Mouse (Mus musculus) ovary, adult 18-20 months (tissue): ENCODE results near the gene Klk1.
A peak's percentile ranks its signal among the peaks of the same experiment; 100 is the strongest.
"Not testable (repeated sequence)": the region's sequence is repeated elsewhere in the genome, so short reads cannot be mapped to it uniquely, and the experiment has no call there.

ENCODE experiments used
- DNase-seq: peaks from one replicate; pipeline ENCODE4 v3.0.0; 2022; ENCODE audit warnings: low spot score, mixed read lengths

The Klk1 gene

DNA sequence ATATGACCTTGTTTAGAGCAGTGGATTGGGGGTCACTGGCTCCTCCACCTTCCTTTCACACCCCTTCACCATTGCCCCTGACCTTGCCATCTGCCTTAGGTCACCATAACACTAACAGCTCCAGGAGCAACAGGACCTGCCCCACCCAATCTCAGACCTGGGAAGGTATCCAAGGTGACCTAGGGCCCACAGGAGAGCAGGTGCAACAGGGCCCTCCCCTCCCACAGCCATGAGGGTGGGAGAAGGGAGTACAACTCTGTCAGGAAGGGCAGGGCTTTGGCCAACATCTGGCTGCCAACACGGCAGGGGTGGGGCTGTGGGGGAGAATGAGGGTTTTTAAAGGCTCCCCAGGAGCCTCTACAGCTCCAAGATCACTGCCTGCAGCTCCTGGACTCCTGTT, at the start of gene Klk1:
Gene Klk1 (plus strand): TSS at position 285 of the 400 bp plus-strand sequence.
- DNase-seq: no peak

DNA sequence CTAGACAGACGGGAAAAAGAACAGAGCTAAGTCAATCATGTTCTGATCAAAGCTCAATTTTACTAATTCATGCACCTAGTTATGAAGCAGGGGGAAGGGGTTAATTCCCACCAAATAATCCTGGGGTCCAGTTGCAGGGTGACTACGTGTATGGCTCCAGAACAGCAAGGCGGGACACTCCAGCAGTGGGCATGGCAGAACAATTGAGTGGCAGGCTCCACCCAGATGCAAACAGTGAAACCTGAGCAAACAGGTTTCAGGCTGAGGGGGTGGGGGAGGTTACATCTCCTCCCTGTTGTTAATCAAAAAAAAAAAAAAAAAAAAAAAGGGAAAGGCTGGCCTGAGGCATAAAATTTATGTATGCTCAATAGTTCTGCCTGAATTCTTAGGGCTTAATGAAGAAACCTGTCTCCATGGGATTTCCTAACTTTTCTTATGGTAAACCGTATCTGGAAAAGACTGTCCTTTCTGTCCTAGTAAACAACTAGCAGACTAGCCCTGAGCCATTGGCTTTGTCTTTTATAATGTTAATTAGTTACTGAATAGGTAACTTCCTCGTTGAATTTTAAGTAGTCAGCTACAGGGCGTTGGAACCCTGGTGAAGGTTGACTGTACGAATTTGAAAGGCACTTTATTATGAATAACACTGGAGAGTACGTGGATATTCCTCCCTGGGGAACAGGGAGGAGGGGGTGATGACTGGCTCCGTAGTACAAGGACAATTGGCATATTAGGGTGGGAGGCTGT, 45.7 kb upstream of the Klk1 start:
- DNase-seq: no peak

DNA sequence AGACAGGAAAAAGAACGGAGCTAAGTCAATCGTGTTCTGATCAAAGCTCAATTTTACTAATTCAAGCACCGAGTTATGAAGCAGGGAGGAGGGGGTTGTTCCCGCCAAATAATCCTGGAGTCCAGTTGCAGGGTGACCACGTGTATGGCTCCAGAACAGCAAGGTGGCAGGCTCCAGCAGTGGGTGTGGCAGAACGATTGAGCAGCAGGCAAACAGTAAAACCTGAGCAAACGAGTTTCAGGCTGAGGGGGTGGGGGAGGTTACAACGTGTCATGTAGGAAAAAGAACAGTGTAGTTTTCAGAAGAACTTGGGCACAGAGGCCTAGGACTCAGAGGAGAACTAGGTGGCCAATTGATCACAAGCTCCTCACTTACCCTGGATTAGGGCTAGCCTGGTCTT, 38.6 kb upstream of the Klk1 start:
- DNase-seq: not testable (repeated sequence)

DNA sequence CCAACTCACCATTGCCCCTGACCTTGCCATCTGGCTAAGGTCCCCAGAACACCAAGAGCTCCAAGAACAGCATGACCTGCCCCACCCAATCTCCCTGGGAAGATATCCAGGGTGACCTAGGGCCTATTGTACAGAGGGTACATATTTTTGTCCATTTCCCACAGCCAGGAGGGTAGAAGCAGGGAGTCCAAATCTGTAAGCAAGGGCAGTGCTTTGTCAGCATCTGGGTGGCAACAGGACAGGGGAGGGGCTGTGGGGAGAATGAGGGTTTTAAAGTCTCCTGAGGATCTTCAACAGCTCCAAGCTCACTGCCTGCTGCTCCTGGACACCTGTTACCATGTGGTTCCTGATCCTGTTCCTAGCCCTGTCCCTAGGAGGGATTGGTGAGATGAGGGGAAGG, 37.2 kb upstream of the Klk1 start, which contains the start of gene Klk1b24:
Gene Klk1b24 (plus strand): TSS at position 301 of the 400 bp plus-strand sequence.
- not testable (repeated sequence) for DNase-seq

DNA sequence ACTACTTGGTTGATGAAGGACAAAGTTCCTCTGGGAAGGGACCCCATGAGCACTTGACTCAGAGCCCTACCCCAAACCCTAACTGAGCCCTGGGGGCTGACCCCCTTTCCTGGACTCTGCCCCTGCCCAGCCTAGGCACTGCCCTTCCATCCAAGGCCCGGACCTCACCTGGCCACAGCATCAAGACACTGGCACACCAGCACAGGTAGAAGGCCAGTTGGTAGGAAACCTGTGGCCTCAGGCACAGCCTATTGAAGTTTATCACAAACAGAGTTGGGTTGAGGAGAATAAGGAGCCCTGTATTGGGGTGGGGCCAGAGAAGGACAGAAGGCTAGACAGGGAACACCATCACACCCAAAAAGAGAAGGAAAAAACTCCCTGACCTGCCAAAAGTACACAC, 31.7 kb upstream of the Klk1 start:
- not testable (repeated sequence) for DNase-seq

DNA sequence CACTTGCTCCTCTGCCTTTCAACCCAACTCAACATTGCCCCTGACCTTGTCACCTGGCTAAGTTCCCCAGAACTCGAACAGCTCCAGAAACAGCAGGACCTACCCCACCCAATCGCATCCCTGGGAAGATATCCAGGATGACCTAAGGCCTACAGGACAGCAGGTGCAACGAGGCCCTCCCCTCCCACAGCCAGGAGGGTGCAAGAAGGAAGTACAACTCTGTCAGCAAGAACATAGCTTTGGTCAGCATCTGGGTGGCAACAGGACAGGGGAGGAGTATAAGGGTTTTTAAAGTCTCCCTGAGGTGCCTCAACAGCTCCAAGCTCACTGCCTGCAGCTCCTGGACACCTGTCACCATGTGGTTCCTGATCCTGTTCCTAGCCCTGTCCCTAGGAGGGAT, 27.3 kb upstream of the Klk1 start, which contains the start of gene Klk1b3:
Gene Klk1b3 (plus strand): TSS at position 301 of the 400 bp plus-strand sequence.
- DNase-seq: no peak

DNA sequence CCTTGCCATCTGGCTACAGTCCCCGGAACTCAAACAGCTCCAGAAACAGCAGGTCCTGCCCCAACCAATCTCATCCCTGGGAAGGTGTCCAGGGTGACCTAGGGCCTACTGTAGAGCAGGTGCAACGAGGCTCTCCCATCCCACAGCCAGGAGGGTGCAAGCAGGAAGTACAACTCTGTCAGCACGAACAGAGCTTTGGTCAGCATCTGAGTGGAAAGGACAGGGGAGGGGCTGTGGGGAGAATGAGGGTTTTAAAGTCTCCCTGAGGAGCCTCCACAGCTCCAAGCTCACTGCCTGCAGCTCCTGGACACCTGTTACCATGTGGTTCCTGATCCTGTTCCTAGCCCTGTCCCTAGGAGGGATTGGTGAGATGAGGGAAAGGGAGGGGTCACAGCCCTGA, 18.0 kb upstream of the Klk1 start, which contains the start of gene Klk1b4:
Gene Klk1b4 (plus strand): TSS at position 301 of the 400 bp plus-strand sequence.
- DNase-seq: not testable (repeated sequence)

DNA sequence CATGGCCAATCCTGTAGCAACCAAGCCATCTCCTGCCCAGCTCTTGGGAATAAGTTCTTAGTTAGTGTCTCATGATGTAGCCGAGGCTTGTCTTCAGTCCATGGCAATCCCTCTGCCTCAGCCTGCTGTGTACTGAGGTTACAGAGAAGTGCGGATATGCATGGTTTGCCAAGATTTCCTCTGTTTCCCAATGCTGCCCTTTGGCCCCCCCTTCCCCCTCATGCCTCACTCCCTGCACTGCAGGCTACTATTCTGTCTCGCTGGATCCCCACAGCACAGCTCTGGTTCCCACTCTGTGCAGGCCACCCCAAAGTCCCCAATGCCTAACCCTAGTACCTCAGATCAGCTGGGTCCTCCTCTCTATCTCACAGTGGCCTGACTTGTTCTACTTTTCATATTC, 16.9 kb upstream of the Klk1 start:
- DNase-seq: no peak

DNA sequence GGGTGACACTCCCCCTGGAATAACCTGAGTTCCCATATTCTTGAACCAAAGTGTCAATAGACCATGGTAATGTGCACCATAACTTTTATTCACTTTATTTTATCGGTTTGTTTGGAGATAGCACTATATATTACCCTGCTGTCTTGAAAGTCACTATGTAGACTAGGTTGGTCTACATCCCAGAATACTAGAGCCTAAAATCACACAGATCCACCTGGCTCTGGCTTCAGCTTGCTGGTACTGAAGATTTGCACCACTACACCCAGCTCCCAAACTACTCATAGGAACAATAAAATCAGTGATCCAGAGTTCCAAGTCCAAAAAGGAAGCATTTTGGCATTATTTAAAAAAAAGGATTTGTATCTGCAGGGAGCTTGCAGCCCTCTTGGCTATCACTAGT, 9.5 kb upstream of the Klk1 start, which contains the start of gene Klk1b5:
Gene Klk1b5 (plus strand): TSS at position 301 of the 400 bp plus-strand sequence.
- no peak for DNase-seq

DNA sequence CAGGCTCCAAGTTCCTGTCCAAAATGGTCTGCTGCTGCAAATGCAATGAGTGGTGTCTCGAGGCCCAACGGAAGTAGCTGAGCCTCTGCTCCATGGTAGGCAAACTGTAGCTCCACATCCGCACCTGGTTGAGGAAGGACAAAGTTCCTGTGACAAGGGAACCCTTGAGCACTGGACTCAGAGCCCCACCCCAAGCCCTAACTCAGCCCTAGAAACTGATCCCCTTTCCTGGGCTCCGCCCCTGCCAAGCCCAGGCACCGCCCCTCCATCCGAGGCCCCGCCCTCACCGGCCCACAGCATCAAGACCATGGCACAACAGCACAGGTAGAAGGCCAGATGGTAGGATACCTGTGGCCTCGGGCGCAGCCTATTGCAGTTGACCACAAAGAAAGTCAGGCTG, 3.6 kb upstream of the Klk1 start:
- DNase-seq: not testable (repeated sequence)

DNA sequence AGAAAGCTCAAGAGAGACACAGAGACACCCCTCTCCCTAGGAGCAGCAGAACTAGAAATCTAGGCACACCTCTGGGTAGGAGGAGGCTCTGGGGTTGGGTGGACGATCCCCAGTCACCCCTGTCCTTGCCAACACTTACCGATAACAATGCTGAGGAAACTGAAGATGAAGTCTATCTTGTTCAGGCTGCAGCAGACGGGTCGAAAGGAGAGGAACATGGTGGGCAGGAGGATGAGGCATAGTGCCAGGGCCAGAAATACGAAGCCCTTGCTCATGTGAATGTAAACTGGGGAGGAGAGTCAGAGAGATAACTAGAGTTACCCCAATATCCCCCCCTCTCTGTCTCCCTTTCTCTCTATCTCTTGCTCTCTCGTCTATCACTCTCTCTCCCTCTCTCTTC, 2.8 kb upstream of the Klk1 start:
- DNase-seq: not testable (repeated sequence)

DNA sequence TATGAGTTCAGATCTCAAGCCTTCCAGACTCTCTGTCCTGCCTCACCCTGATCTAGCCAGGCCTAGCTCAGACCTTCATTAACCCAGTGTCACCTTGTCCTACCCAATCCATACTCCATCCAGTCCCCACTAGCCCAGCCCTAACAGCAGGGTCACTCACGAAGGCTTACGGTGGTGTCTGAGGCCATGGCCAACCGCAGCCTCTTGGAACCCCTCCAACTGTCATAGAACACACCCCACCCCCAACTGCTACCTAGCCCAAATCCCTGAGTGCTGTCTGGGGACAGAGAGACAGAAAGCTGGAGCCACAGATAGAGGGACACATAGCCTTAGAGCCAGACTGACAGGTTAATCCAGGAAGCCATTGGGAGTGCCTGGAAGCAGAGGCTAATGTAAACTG, 10.7 kb downstream of the Klk1 start, which contains the start of gene Gm36864:
Gene Gm36864 (plus strand): TSS at position 269 of the 400 bp plus-strand sequence.
- DNase-seq: no peak

DNA sequence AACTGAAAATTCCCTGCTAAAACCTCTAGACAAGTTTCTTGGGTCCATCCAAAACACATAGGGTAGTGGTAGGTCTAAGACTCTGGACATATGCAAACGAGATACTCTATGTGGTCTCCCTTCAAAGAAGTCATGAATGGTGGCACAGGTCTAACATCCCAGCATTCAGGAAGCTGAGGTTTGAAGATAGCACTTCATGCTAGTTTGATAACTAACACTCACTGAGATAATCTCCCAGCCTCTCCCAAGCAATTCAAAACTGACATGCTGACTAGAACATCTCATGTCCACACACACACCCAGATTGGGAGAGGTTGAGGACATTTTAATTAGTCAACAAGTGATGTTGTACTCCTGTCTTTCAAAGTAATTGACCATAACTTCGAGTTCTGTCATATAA, 14.8 kb downstream of the Klk1 start:
- no peak for DNase-seq

DNA sequence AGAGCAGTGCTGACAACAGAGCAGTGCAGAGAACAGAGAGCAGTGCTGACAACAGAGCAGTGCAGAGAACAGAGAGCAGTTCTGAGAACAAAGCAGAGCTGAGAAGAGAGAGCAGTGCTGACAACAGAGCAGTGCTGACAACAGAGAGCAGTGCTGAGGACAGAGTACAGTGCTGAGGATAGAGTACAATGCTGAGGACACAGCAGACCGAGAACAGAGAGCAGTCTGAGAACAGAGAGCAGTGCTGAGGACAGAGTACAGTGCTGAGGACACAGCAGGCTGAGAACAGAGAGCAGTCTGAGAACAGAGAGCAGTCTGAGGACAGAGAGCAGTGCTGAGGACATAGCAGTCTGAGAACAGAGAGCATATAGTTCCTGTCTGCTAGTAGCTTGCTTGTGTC, 15.6 kb downstream of the Klk1 start:
- DNase-seq: no peak

DNA sequence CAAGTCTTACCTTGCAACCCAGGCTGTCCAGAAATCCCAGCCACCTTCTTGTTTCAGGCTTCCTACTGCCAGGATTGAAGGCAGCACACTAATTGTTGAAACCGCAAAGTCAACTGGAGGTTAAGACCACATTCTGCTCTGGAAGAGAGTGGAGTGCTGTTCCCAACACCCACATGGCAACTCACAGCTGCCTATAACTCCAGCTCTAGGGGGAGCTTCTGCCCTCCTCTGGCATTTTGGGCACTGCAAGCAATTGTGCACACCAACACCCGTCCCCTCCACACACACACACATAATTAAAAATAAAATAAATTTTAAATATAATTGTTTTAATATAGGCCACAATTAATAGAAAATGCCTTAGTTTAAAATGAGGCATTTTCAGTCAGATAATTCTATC, 16.0 kb downstream of the Klk1 start:
- no peak for DNase-seq

DNA sequence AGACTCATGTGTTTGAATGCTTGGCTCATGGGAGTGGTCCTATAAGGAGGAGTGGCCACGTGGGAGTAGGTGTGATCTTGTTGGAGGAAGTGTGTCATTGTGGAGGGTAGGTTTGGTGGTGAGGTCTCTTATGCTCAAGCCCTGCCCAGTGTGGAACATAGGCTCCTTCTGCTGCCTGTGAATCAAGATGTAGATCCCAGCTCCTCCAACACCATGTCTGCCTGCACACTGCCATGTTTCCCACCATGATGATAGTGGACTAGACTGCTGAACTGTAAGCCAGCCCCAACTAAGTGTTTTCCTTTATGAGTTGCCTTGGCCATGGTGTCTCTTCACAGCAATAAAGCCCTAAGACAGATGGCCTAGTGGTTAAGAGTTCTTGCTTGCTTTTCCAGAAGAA, 18.9 kb downstream of the Klk1 start:
- no peak for DNase-seq

DNA sequence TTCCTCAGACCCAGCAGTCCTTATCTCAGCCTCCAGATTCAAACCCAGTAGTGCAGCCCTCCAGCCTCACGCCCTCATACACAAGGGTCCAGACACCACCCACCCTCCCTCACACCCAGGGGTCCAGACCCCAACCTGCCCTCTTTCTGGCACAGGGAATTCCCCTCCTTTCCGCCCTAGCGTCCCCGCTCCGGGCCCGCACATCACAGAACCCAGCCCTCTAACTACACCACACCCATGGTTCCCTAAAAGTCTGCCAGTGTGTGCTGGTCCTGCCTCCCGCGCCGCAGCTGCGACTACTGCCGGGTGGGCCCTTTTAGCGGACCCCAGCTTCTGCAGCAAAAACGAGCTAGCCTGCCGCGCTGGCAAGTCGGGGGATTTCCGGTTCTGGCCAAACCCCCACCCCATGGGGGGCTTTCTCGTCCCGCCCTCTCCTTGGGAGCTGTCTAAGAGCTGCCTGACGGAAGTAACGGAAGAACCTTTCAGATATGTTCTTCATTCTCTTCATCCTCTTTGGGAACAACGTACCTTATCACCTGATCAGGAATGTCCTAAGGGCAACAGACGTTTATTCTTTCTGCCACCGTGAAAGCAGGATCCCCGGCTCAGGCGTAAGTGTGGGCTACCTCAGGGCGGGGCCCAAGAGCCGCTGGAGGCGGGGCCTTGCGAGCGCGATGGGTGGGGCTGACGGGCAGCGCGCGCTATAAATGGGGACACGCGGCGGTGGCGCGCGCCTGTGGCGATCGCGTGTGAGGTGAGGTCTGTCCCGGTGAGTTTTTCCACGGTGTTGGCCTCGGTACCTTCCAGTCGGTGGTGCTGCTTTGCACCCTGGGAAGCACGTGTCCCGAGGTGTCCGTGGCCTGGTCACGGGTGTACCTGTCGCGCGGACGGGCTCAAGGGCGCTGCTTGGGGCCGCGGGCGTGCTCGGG, 21.2 kb downstream of the Klk1 start, which contains the start of the genes 1700028J19Rik and 2410002F23Rik:
Gene 1700028J19Rik (minus strand): TSS at position 641 of the 929 bp plus-strand sequence.
Gene 2410002F23Rik (plus strand): TSS at position 668 of the 929 bp plus-strand sequence.
- DNase-seq: peak; percentile 82

DNA sequence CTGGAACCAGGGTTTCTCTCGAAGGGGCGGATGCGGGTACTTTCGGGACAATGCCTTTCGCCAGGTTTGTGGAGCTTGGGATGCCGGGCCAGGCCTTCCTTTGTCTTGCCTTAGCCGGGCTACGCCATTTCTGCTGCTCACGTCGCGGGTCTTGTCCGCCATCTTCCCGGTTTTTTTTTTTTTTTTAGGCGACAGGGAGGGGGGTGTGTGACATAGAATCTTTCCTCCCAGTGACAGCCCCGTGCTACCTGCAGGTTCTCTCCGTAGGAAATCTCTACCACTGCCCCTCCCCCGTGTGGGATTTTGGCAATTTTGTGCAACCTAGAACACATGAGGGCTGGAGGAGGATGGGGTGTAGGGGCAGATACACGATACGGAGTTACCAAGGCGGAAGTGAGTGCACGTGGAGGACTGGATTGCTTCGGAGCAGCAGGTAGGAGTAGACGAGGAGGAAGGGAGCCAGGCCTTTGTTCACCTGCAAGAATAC, 21.9 kb downstream of the Klk1 start:
- no peak for DNase-seq

DNA sequence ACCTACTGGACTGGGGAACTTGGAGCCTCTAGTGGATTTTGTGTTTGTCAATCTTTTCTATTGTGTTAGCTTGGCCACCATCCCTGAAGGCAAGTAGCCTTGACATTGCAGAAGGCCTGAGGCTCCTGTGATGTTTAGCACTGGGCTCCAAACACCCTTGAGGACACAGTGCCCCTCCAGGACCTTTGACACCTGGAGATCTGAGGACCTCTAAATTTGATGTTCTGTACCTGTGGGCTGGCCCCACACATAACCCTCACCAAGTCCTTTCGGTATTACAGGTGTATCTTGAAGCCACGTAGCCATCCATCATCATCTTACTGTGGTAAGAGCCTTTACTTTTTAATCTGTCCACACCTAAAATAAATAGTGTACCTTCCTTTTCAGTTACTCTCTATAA, 22.8 kb downstream of the Klk1 start:
- DNase-seq: no peak

DNA sequence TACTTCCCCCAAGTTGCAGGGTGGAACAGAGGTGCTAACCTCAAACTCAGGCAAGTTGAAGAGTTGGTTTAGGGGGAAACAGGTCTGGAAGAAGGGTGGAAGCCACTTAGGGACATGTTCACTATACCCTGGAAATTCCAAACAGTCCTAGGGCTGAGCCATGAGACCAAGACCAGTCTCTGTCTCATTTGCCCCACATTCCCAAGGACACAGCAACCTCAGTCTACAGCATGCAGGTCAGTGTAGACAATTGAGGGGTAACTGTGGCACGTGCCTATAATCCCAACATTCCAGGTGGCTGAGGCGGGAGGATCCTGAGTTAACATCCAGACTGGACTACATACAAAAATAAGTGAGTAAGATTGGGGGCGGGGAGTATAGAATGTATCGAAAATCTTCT, 24.1 kb downstream of the Klk1 start:
- DNase-seq: no peak

DNA sequence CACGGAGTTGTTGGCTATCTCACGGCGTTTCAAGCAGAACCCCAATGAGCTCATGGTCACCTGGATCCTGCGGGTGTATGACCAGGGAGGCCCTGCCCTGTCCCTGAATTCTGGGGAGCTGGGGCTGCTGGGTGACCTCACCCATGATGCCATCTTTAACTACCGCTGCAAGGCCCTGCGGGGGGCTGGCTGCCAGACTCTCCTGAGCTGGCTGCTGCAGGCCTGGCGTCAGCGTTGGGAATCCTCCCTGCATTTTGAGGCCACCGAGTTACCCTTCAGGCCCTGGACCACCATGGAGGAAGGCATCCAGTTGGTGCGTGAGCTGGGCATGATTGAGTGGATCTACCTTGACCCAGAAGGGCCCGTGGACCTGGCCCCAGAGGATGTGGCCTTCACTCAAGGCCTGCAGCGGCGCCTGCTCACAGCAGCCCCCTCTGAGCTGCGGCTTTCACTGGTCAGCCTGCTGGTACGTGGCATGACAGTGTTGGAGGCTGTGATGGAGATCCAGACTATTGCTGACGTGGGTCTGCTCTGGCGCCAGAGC, 25.6 kb downstream of the Klk1 start:
- not testable (repeated sequence) for DNase-seq
